Mouse (Mus musculus): ENCODE data around the gene Pprc1. TPM values are rescaled to one million over a fixed set of nuclear protein-coding genes. Genes with fewer than 3 reads are reported as not detected.
A peak's percentile ranks its signal among the peaks of the same experiment; 100 is the strongest.

The Pprc1 gene
- polyA plus RNA-seq, 1 experiment, result 15.9 TPM

GRCm38 (mm10) chr19:46049129-46049528 is 4.4 kb downstream of the Pprc1 start:
- no peak for DNase-seq (ENCODE audit: extremely low spot score in 1 of 2, low spot score in 1 of 2)

GRCm38 (mm10) chr19:46050462-46050861 is 5.8 kb downstream of the Pprc1 start:
- no peak for DNase-seq (ENCODE audit: extremely low spot score in 1 of 2, low spot score in 1 of 2)

- no peak for DNase-seq (ENCODE audit: extremely low spot score in 1 of 2, low spot score in 1 of 2)
These were observed 11.2 kb downstream of the Pprc1 start for GRCm38 (mm10) chr19:46055752-46056387.

- peak; percentile 96 for DNase-seq (ENCODE audit: extremely low spot score in 1 of 2, low spot score in 1 of 2)
These were observed 11.8 kb downstream of the Pprc1 start for GRCm38 (mm10) chr19:46056388-46056946.

- peak in 1 of 2 experiments; percentile 69 for DNase-seq (ENCODE audit: extremely low spot score in 1 of 2, low spot score in 1 of 2)
These were observed 12.4 kb downstream of the Pprc1 start for GRCm38 (mm10) chr19:46056947-46057607.

- DNase-seq (ENCODE audit: extremely low spot score in 1 of 2, low spot score in 1 of 2), result no peak
These were observed 13.8 kb downstream of the Pprc1 start for GRCm38 (mm10) chr19:46058466-46058865.

DNA sequence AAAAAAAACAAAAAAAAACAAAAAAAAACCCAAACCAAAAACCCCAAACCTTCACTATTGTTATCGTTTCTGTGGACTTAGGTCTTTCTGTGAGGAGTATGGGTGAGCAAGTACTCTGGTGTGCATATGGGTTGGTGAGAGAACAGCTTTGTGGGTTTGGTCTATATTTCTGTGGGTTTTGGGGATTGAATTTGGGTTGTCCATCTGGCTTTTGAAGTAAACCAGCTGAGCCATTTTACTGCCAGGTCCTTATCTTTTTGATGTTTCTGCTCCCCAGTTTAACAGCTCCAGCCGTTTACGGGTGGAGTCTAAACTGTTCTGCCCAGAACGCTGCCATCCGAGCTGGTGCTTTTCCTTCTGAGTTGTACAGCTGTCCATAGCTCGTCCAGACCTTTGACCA is 16.2 kb downstream of the Pprc1 start:
- no peak for DNase-seq (ENCODE audit: extremely low spot score in 1 of 2, low spot score in 1 of 2)

DNA sequence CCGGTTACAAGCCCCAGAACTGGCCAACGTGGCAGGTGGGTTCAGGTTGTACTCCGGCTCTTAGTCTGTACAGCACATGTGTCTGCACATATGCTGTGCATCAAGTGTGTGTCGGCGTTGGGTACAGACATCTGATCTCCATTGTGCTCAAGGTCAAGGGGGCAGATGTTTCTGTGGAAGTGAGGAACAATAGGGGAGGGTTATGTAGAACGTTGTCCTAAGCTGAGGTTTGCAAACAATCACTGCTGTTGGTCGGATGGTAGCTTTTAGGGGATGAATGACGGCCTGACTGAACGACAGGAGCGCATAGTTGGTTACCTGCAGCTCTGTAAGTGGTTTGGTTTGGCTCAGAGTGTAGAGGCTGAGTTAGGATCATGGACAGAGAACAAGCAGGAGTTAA is 23.4 kb downstream of the Pprc1 start:
- DNase-seq (ENCODE audit: extremely low spot score in 1 of 2, low spot score in 1 of 2), result no peak

DNA sequence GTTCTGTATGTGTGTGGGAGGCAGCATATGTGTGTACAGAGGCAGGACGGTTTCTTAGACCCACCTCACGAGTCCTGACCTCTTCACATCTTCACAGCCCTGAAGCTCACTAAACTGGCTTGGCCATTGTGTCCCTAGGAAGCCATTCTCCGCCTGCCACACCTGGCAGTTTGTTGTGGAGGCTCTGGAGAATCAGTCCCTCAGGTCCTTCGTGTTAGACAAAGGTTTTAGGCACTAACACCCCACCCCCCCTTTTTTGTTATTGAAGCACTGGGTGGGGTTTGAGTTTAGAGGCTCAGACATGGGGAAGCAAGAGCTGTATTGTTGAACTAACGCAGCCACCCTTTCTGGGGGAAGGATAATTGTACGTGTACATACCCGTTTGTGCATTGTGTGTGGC is 28.6 kb downstream of the Pprc1 start:
- no peak for DNase-seq (ENCODE audit: extremely low spot score in 1 of 2, low spot score in 1 of 2)

GRCm38 (mm10) chr19:46074266-46074665 is 29.6 kb downstream of the Pprc1 start:
- DNase-seq (ENCODE audit: extremely low spot score in 1 of 2, low spot score in 1 of 2), result no peak

GRCm38 (mm10) chr19:46075616-46076607 is 31.2 kb downstream of the Pprc1 start, which contains the start of gene Nolc1:
Gene Nolc1 (plus strand): TSS chr19:46075863.
- peak; percentile 99 to 100 for DNase-seq (ENCODE audit: extremely low spot score in 1 of 2, low spot score in 1 of 2)

GRCm38 (mm10) chr19:46078535-46078934 is 33.8 kb downstream of the Pprc1 start:
- DNase-seq (ENCODE audit: extremely low spot score in 1 of 2, low spot score in 1 of 2), result no peak

GRCm38 (mm10) chr19:46085185-46085584 is 40.5 kb downstream of the Pprc1 start:
- DNase-seq (ENCODE audit: extremely low spot score in 1 of 2, low spot score in 1 of 2), result no peak

- peak in 1 of 2 experiments; percentile 83 for DNase-seq (ENCODE audit: extremely low spot score in 1 of 2, low spot score in 1 of 2)
These were observed 41.7 kb downstream of the Pprc1 start for GRCm38 (mm10) chr19:46086337-46086736.

DNA sequence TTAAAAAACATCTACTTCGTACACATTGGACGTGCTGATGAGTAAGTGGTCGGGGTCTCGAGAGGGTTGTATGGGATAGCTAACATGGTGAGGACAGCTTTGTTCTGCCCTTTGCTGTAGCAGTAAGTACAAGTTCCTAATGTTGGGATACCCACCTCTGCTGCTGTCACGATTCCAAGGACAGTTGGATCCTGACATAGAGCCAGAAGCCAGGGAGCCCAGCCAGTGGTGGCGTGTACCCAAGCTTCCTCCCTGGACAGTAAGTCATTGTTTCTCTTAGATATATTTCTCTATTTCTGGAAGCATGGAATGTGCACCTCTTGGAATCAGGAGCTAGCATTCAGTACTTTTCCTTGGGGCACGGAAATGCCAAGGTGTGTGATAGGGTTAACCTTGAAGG is 43.2 kb downstream of the Pprc1 start:
- no peak for DNase-seq (ENCODE audit: extremely low spot score in 1 of 2, low spot score in 1 of 2)

GRCm38 (mm10) chr19:46091641-46092040 is 47.0 kb downstream of the Pprc1 start:
- DNase-seq (ENCODE audit: extremely low spot score in 1 of 2, low spot score in 1 of 2), result no peak

DNA sequence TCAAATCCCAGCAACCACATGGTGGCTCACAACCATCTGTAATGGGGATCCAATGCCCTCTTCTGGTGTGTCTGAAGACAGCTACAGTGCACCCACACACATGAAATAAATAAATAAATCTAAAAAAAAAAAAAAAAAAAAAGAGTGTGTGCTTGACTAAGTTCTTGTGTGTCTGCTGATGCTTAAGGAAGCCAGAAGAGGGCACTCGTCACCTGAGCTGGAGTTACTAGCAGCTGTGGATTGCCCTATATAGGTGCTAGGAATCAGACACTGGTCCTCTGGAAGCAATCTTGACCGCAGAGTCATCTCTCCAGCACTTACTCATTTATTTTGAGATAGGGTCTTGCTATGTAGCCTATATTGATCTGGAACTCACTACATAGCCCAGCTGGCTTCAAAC is 49.5 kb downstream of the Pprc1 start:
- DNase-seq (ENCODE audit: extremely low spot score in 1 of 2, low spot score in 1 of 2), result no peak

GRCm38 (mm10) chr19:46095291-46095690 is 50.6 kb downstream of the Pprc1 start:
- DNase-seq (ENCODE audit: extremely low spot score in 1 of 2, low spot score in 1 of 2), result peak; percentile 31 to 69

GRCm38 (mm10) chr19:46096396-46096795 is 51.7 kb downstream of the Pprc1 start:
- no peak for DNase-seq (ENCODE audit: extremely low spot score in 1 of 2, low spot score in 1 of 2)

- DNase-seq (ENCODE audit: extremely low spot score in 1 of 2, low spot score in 1 of 2), result no peak
These were observed 54.9 kb downstream of the Pprc1 start for GRCm38 (mm10) chr19:46099561-46099960.
